Mouse (Mus musculus) cerebellum, postnatal 4 days (tissue): Measurements from ENCODE around the gene Efs.
"Not testable (repeated sequence)": the region's sequence is repeated elsewhere in the genome, so short reads cannot be mapped to it uniquely, and the experiment has no call there.

Experiments
- DNase-seq, 2 experiments: peaks; one replicate each; pipeline ENCODE4 v3.0.0; 2022; ENCODE audit warnings: low spot score in 2 of 2, mixed read lengths in 1 of 2

Gene Efs

GRCm38 (mm10) chr14:54925349-54926342 is at the start of gene Efs:
Gene Efs, minus strand, starts transcription at chr14:54926126.
- DNase-seq, result peak; percentile 48 to 72

GRCm38 (mm10) chr14:54974068-54974791 is 48.3 kb upstream of the Efs start:
- DNase-seq, result no peak

- not testable (repeated sequence) for DNase-seq
Observed at GRCm38 (mm10) chr14:54972786-54973185, 46.9 kb upstream of the Efs start.

- no peak for DNase-seq
Observed at GRCm38 (mm10) chr14:54968344-54968743, 42.4 kb upstream of the Efs start.

GRCm38 (mm10) chr14:54967874-54968273 is 41.9 kb upstream of the Efs start:
- no peak for DNase-seq

GRCm38 (mm10) chr14:54966320-54966977 is 40.5 kb upstream of the Efs start, which contains the start of gene Myh6:
Gene Myh6, minus strand, starts transcription at chr14:54966927.
- no peak for DNase-seq

- no peak for DNase-seq
Observed at GRCm38 (mm10) chr14:54965631-54966030, 39.7 kb upstream of the Efs start.

GRCm38 (mm10) chr14:54965044-54965443 is 39.1 kb upstream of the Efs start:
- no peak for DNase-seq

GRCm38 (mm10) chr14:54963727-54964126 is 37.8 kb upstream of the Efs start:
- no peak for DNase-seq

- no peak for DNase-seq
Observed at GRCm38 (mm10) chr14:54962714-54963113, 36.8 kb upstream of the Efs start.

- no peak for DNase-seq
Observed at GRCm38 (mm10) chr14:54961487-54961886, 35.6 kb upstream of the Efs start.

- DNase-seq, result no peak
Observed at GRCm38 (mm10) chr14:54960769-54961168, 34.8 kb upstream of the Efs start.

- not testable (repeated sequence) for DNase-seq
Observed at GRCm38 (mm10) chr14:54959853-54960613, 34.1 kb upstream of the Efs start.

- no peak for DNase-seq
Observed at GRCm38 (mm10) chr14:54959197-54959596, 33.3 kb upstream of the Efs start.

- no peak for DNase-seq
Observed at GRCm38 (mm10) chr14:54958503-54958902, 32.6 kb upstream of the Efs start.

GRCm38 (mm10) chr14:54956533-54956932 is 30.6 kb upstream of the Efs start:
- no peak for DNase-seq

GRCm38 (mm10) chr14:54955481-54955880 is 29.6 kb upstream of the Efs start:
- no peak for DNase-seq

GRCm38 (mm10) chr14:54954474-54954873 is 28.5 kb upstream of the Efs start:
- no peak for DNase-seq

- DNase-seq, result no peak
Observed at GRCm38 (mm10) chr14:54953664-54954206, 27.8 kb upstream of the Efs start.

GRCm38 (mm10) chr14:54951587-54951986 is 25.7 kb upstream of the Efs start:
- DNase-seq, result no peak

GRCm38 (mm10) chr14:54950493-54950892 is 24.6 kb upstream of the Efs start:
- DNase-seq, result no peak
